9 mouse cellular contexts compared by ENCODE assay signal in the genomic region with DNA sequence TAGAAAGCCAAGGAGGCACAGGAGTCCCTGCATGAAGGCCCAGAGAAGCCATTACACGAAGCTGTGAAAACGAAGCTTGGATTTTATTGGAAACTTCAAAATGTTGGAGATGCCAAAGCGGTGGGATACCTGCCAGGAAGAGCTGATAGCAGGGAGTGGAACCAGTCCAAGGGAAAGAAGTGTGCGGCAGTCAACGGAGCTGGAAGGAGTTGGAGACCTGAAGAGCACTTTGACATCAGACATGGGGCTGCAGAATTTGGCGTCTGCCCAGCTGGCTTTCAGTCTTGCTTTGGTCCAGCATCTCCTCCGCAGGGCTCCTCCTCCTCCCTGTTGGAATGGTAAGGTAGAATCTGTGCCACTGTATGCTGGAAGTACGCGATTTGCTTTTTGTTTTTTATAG.
DNase-seq lines count a peak whose midpoint lies in the region; ATAC-seq lines count a peak whose summit lies in the region.
"Had no signal": no experiment of that assay in that cellular context is flagged by ENCODE, and none has a peak within 500 bp of the region (broad histone marks: within the 10 kb centered on the region; RNA-seq: fewer than 3 reads in every experiment).

No protein-coding gene starts in this region.

- no peaks in the 10 kb centered on the region for H3K36me3 ChIP-seq in heart, embryonic 11.5 days (ENCODE audit: control insufficient read depth, insufficient read depth, low read length)
- H3K36me3 ChIP-seq in heart, embryonic 16.5 days (ENCODE audit: control insufficient read depth, insufficient read depth): no peaks in the 10 kb centered on the region

- H3K27me3 ChIP-seq in heart, embryonic 11.5 days (ENCODE audit: control insufficient read depth, insufficient read depth, low read length): peaks cover 5% of the 10 kb centered on the region; the same call in 1 of the 2 replicates
- 0 out of 2 replicates have a peak, but pooled peaks cover 2% of the 10 kb centered on the region for H3K27me3 ChIP-seq in heart, embryonic 16.5 days (ENCODE audit: control insufficient read depth, insufficient read depth, low read length)

- DNase-seq in heart, adult 18-20 months: peak; percentile 37 to 55
- peak; percentile 87 to 94 for DNase-seq in cerebellum, postnatal 10 days
- DNase-seq in ovary, postnatal 14 days (ENCODE audit: low spot score): peak; percentile 43
- DNase-seq in thymus, postnatal 14 days: no peak
- no peak for DNase-seq in adipocyte (ENCODE audit: low spot score)
- DNase-seq: thymus, postnatal 25 days had no signal

- H3K27ac ChIP-seq in heart, embryonic 11.5 days (ENCODE audit: low read depth, low read length): no peak overlapping the region
- no peak overlapping the region for H3K27ac ChIP-seq in heart, embryonic 16.5 days (ENCODE audit: low read length)

- no peak for ATAC-seq in heart, embryonic 11.5 days (replicated peaks; ENCODE audit: insufficient number of reproducible peaks, low FRiP score, low TSS enrichment)
- 0 out of 2 replicates have a peak, but pooled peaks have one; percentile 24 for ATAC-seq in heart, embryonic 16.5 days (replicated peaks; ENCODE audit: extremely low read depth, insufficient read depth, low FRiP score)
- ATAC-seq: hindbrain, embryonic 16.5 days had no signal

- no peak overlapping the region for H3K4me3 ChIP-seq in heart, embryonic 11.5 days (ENCODE audit: low read depth, low read length)
- H3K4me3 ChIP-seq in heart, embryonic 16.5 days (ENCODE audit: low read length): no peak overlapping the region

- no peaks in the 10 kb centered on the region for H3K4me1 ChIP-seq in heart, embryonic 11.5 days (ENCODE audit: control insufficient read depth, insufficient read depth, low read length)
- H3K4me1 ChIP-seq in heart, embryonic 16.5 days (ENCODE audit: control insufficient read depth, insufficient read depth, low read length): 0 out of 2 replicates have a peak, but pooled peaks cover 2% of the 10 kb centered on the region

- WGBS in heart, embryonic 11.5 days (ENCODE audit: insufficient replicate concordance): 79% methylated on average over 9 of the region's 9 CpGs
- WGBS in heart, embryonic 16.5 days: 53% methylated on average over 9 of the region's 9 CpGs

- no peak overlapping the region for H3K9ac ChIP-seq in heart, embryonic 11.5 days (ENCODE audit: low read depth, low read length)
- H3K9ac ChIP-seq in heart, embryonic 16.5 days (ENCODE audit: low read length): no peak overlapping the region

- no peaks in the 10 kb centered on the region for H3K9me3 ChIP-seq in heart, embryonic 11.5 days (replicated peaks; ENCODE audit: control insufficient read depth, low read length)
- H3K9me3 ChIP-seq in heart, embryonic 16.5 days (replicated peaks; ENCODE audit: control insufficient read depth, low read length): no peaks in the 10 kb centered on the region

- H3K4me2 ChIP-seq in heart, embryonic 11.5 days: no peak overlapping the region
- no peak overlapping the region for H3K4me2 ChIP-seq in heart, embryonic 16.5 days (ENCODE audit: low read depth, low read length)

Comparison
In these comparisons a context has a peak if more than half of its experiments do, and no peak if none do; other contexts are left out.
1. DNase-seq: peak in heart, adult 18-20 months (2 of 2), cerebellum, postnatal 10 days (2 of 2) and ovary, postnatal 14 days (single experiment); none in thymus, postnatal 14 days (single experiment) and adipocyte (single experiment).